Mouse (Mus musculus) intestine, embryonic 14.5 days (tissue): Measurements from ENCODE around the gene Rmi2. TPM values are rescaled to one million over a fixed set of nuclear protein-coding genes. Genes with fewer than 3 reads are reported as not detected.
A peak's percentile ranks its signal among the peaks of the same experiment; 100 is the strongest.

Source experiments
- ATAC-seq: fragments of 200-750 bp; cut with Nextera tagmentation; replicated peaks from 2 replicates; pipeline ENCODE4 v1.8.0; 2017; ENCODE audit warnings: low read depth, moderate number of reproducible peaks, moderate TSS enrichment, moderate library complexity; ENCODE audit not compliant: low FRiP score, low TSS enrichment
- DNase-seq: peaks from one replicate; pipeline ENCODE4 v3.0.0-alpha.2; 2018; ENCODE audit warnings: low spot score
- H3K27ac ChIP-seq: fragments of 300-500 bp; sonication (generic); 2 replicates; pipeline ENCODE4 v1.5.1; 2014; ENCODE audit warnings: low read depth, mild to moderate bottlenecking, control low read depth
- H3K27me3 ChIP-seq: fragments of 300-500 bp; sonication (generic); replicated peaks from 2 replicates; pipeline ENCODE4 v1.6.1; 2014; ENCODE audit warnings: low read length, control low read depth; ENCODE audit not compliant: control insufficient read depth, insufficient read depth
- H3K36me3 ChIP-seq: fragments of 300-500 bp; sonication (generic); 2 replicates; pipeline ENCODE4 v1.6.1; 2014; ENCODE audit warnings: low read length, control low read depth; ENCODE audit not compliant: control insufficient read depth, insufficient read depth
- H3K4me1 ChIP-seq: fragments of 300-500 bp; sonication (generic); replicated peaks from 2 replicates; pipeline ENCODE4 v1.6.1; 2014; ENCODE audit warnings: low read length, control low read depth, mixed read lengths; ENCODE audit not compliant: control insufficient read depth, insufficient read depth
- H3K4me2 ChIP-seq: fragments of 300-500 bp; sonication (generic); 2 replicates; pipeline ENCODE4 v1.6.1; 2014; ENCODE audit warnings: low read length
- H3K4me3 ChIP-seq: fragments of 300-500 bp; sonication (generic); 2 replicates; pipeline ENCODE4 v1.5.1; 2014; ENCODE audit warnings: low read depth, low read length, control low read depth, mixed read lengths
- H3K9ac ChIP-seq: fragments of 300-500 bp; sonication (generic); 2 replicates; pipeline ENCODE4 v1.6.1; 2014; ENCODE audit warnings: mild to moderate bottlenecking, low read length
- H3K9me3 ChIP-seq: fragments of 300-500 bp; sonication (generic); 2 replicates; pipeline ENCODE4 v1.6.1; 2016; ENCODE audit warnings: low read length, control low read depth; ENCODE audit not compliant: control insufficient read depth
- WGBS: fragments of 180-500 bp; shearing (Covaris S2); extraction: QIAGEN DNeasy Blood & Tissue Kit; methylation state at CpG from one replicate; pipeline ENCODE4 v1.1.7; 2014; 5-methylcytosine and 5-hydroxymethylcytosine counted together
- polyA plus RNA-seq: library from polyadenylated mRNA; unstranded; fragments of >200 nt; fragmentation: Nextera tagmentation; extraction: Ambion mirVana; gene quantifications from 2 replicates; pipeline ENCODE4 v1.2.1, GENCODE M21; 2014

Gene Rmi2
- 3.7 and 3.9 TPM in 2 replicates for polyA plus RNA-seq

DNA sequence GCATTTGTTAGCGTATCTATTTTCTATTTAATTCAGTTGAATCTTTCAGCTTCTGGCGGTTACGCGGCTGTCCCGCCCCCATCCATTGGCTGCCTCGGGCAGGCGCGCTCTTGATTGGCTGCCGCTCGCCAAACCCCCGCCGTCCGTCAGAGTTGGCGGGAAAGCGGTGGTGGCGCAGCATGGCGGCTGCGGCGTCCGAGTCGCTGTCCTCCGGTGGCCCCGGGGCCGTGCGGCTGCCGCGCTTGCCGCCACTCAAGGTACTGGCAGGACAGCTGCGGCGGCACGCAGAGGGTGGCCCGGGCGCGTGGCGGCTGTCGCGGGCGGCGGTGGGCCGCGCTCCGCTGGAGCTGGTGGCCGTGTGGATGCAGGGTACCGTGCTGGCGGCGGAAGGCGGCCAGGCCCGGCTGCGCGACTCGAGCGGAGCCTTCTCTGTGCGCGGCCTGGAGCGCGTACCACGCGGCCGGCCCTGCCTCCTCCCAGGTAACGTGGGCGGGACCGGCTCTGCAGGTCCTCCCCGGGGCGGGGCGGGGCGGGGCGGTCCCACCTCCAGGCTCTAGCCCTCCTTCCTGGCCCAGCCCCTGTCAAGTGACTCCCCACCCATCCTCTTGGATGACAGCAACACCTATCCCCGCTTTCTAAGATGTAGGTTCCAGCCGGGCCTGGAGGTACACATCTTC, at the start of gene Rmi2:
TSS of gene Rmi2 (plus strand) at position 149 of the 677 bp plus-strand sequence.
- Histone ChIP-seq H3K4me1 (peaks cover 18% of the 10 kb centered on the region), H3K4me3 (peak within 1 kb of the TSS; percentile 46), H3K36me3 (no peaks in the 10 kb centered on the region), H3K27ac (peak within 1 kb of the TSS; percentile 82), H3K27me3 (no peaks in the 10 kb centered on the region), H3K4me2 (peak within 1 kb of the TSS; percentile 64), H3K9ac (peak within 1 kb of the TSS; percentile 73), H3K9me3 (no peaks in the 10 kb centered on the region)
- WGBS = under 1% methylated on average over 68 of the region's 69 CpGs
- peak; percentile 96 for ATAC-seq
- peak; percentile 90 for DNase-seq

DNA sequence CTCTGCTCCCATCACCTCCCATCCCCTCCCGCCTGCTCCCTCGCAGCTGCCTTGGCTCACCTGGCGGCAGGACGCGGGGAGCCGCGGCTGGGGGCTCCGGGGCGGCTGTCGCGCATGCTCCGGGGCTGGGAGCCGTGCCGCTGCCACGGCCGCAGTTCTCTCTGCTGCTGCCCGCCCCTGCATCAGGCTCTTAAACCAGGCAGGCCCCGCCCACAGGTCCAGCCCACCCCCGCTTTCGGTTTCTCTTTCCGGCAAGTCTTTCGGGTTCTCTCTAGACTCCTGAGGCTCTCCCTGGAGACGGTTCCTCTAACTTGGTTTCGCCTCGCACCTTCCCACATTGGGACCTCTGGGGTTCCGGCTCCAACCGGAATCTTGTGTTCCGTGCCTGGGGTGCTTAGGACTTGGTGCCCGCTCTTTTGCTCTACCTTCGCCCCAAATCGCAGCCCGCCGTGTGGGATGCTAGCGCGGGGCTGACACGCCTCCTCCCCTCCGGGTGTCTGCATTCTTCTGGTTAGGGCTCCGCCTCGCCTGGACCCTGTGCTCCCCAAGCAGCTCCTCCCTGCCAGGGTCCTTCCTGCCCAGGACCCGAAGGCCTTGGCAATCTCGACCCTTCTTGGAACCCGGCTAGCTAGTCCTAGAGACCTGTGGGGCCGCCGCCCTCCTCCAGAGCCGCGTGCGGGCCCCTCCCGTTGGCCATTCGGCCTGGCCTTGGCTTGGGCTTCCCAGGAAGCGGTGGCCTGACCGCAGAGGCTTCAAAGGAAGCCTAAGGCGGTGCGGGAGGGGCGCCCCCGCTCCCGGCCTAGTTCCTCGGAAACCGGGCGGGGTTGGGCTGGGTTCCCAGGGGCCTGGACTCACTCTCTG, 49.3 kb upstream of the Rmi2 start, which contains the start of gene Socs1:
TSS of gene Socs1 (minus strand) at position 166 of the 861 bp plus-strand sequence.
- WGBS = 1% methylated on average over 57 of the region's 59 CpGs
- H3K9me3 ChIP-seq = no peaks in the 10 kb centered on the region
- H3K27ac ChIP-seq = peak within 1 kb of the TSS; percentile 98
- H3K4me3 ChIP-seq = peak within 1 kb of the TSS; percentile 57
- peak within 1 kb of the TSS; percentile 73 for H3K9ac ChIP-seq
- peaks cover 28% of the 10 kb centered on the region for H3K4me1 ChIP-seq
- peak; percentile 99 for DNase-seq
- peak; percentile 88 for ATAC-seq
- no peaks in the 10 kb centered on the region for H3K36me3 ChIP-seq
- no peaks in the 10 kb centered on the region for H3K27me3 ChIP-seq
- H3K4me2 ChIP-seq = peak within 1 kb of the TSS; percentile 99

DNA sequence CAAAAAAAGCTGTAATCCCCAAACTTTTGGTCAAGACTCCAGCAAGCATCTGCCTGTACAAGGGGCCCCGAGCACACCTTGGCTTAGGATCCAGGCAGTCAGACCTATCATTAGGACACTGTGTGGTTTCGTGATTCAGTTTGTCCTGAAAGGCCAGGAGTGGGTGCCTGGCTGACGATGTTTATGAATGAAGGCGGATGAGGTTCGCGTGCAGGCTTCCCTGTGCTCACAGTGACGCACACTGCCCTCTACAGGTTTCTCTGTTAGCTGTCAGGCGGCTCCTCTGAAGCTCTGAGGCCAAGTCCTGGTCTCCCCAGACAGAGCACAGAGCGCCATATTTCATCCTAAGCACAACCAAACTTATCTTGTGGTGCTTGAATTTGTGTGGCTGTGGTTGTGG, 48.6 kb upstream of the Rmi2 start:
- Histone ChIP-seq H3K9me3 (no peaks in the 10 kb centered on the region), H3K27me3 (no peaks in the 10 kb centered on the region), H3K36me3 (no peaks in the 10 kb centered on the region), H3K9ac (peak overlapping the region; percentile 73), H3K4me2 (peak overlapping the region; percentile 99), H3K27ac (peak overlapping the region; percentile 98), H3K4me3 (peak overlapping the region; percentile 57), H3K4me1 (peaks cover 24% of the 10 kb centered on the region)
- 2% methylated on average over 9 of the region's 9 CpGs for WGBS
- DNase-seq (peak; percentile 90), ATAC-seq (peak; percentile 20)

DNA sequence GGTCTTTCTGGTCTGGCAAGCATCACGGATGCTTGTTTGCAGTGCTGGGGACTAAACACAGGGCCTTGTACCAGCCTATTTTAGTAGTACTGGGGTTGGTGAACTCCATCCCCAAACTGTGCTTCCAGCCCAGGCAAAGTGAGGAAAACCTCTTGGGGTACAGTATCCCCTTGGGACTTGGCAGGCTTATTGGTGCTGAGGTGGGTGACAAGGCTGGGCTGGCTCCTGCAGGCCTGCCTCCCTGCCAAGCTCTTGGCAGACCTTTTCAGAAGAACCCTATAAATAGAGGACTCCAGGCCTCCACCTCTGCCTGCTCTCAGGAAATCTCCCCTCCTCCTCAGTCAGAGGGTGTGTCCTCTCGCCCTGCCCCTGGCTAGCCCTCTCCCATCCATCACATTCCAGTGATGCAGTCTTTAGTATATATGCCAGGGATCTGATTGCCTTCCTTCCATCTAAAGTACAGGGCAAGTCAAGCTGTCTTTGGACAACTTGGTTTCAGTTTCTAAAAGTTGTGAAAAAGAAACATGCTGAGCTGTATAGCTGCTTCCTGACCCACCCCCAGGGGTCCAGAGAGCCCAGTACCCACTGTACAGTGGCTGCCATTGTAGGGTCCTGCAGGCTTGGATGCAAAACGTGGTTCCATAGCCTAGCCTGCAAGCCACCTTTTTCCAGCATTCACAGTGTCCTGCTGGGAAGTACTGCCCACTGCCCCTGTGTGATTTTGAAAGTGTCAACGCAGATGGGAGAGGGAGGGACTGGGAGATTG, 47.9 kb upstream of the Rmi2 start:
- 55% methylated on average over 4 of the region's 4 CpGs for WGBS
- Histone ChIP-seq H3K27ac (no peak overlapping the region), H3K4me3 (no peak overlapping the region), H3K9ac (no peak overlapping the region), H3K4me2 (peak overlapping the region; percentile 99; the same call in 1 of the 2 replicates), H3K27me3 (no peaks in the 10 kb centered on the region), H3K4me1 (peaks cover 22% of the 10 kb centered on the region), H3K9me3 (no peaks in the 10 kb centered on the region), H3K36me3 (no peaks in the 10 kb centered on the region)
- DNase-seq (no peak), ATAC-seq (no peak)

DNA sequence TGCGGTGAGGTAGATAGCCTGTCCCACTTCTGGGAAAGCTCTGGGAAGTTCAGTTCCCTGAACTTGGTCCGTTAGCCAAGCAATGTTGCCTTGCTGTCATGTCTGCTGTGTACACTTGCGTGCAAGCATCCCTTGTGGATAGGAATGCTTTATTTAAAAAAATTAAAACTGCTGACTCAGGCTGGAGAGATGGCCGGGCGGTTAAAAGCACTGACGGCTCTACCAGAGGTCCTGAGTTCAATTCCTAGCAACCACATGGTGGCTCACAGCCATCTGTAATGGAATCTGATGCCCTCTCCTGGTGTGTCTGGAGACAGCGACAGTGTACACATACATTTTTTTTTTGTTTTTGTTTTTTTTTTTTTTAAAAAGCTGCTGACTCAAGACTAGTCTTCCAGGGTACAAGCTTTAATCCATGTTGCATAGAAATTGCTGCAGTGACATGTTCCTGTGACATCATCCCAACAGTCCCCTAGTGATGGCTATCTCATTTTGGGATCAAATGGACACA, 47.3 kb upstream of the Rmi2 start:
- H3K4me1 ChIP-seq = peaks cover 16% of the 10 kb centered on the region; the same call in 1 of the 2 replicates
- no peaks in the 10 kb centered on the region for H3K36me3 ChIP-seq
- H3K27ac ChIP-seq = no peak overlapping the region
- H3K9ac ChIP-seq = no peak overlapping the region
- ATAC-seq (no peak), DNase-seq (no peak)
- 80% methylated on average over 7 of the region's 7 CpGs for WGBS
- H3K4me2 ChIP-seq = no peak overlapping the region
- H3K9me3 ChIP-seq = no peaks in the 10 kb centered on the region
- H3K4me3 ChIP-seq = no peak overlapping the region
- no peaks in the 10 kb centered on the region for H3K27me3 ChIP-seq

DNA sequence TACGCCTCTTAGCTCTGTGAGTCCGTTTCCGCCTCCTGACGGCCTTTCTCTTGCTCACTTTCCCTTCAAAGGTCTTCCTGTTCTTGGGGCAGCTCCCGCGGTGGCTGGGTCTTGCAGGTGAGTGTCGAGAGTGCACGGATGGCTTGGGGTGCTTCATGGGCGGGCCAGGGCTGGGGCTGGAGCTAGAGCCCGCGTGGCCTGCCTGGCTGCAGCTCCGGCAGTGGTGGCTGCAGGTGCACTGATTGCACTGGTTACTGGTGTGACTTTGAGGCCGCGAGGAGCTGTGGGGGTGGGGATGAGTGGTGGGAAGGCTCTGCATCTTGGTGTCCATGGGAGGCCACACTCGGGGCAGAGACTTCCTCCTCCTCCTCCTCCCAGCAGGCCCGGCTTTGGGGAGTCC, 46.6 kb upstream of the Rmi2 start, which contains the start of gene Tnp2:
TSS of gene Tnp2 (minus strand) at position 390 of the 400 bp plus-strand sequence.
- Histone ChIP-seq H3K27me3 (no peaks in the 10 kb centered on the region), H3K36me3 (no peaks in the 10 kb centered on the region), H3K27ac (no peak within 1 kb of the TSS), H3K4me1 (peaks cover 9% of the 10 kb centered on the region; the same call in 1 of the 2 replicates), H3K9ac (no peak within 1 kb of the TSS), H3K9me3 (no peaks in the 10 kb centered on the region), H3K4me2 (no peak within 1 kb of the TSS), H3K4me3 (no peak within 1 kb of the TSS)
- DNase-seq (no peak), ATAC-seq (no peak)
- 47% methylated on average over 16 of the region's 16 CpGs for whole genome bisulfite sequencing

DNA sequence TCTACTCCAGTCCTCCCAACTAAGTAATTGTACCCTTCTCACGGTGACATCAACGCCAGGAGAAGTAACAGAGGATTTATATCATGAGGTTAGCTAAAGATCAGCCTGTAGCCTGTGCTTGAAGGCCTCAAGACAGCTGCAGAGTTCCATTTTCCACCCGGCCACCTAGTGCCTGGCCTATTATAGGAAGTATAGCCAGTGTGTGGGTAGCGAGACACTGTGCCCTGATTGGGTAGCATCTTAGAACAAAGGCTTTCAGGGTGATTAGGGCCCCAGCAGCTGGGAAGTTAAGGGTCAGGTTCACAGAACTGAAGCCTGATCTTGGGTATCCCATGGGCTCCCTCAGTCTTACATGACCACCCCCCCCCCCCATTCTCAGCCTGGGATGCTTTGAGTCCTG, 46.0 kb upstream of the Rmi2 start:
- Histone ChIP-seq H3K4me1 (peaks cover 5% of the 10 kb centered on the region; the same call in 1 of the 2 replicates), H3K4me3 (no peak overlapping the region), H3K36me3 (no peaks in the 10 kb centered on the region), H3K9me3 (no peaks in the 10 kb centered on the region), H3K9ac (no peak overlapping the region), H3K4me2 (no peak overlapping the region), H3K27me3 (no peaks in the 10 kb centered on the region), H3K27ac (no peak overlapping the region)
- DNase-seq (no peak), ATAC-seq (no peak)
- WGBS = 69% methylated on average over 4 of the region's 4 CpGs

DNA sequence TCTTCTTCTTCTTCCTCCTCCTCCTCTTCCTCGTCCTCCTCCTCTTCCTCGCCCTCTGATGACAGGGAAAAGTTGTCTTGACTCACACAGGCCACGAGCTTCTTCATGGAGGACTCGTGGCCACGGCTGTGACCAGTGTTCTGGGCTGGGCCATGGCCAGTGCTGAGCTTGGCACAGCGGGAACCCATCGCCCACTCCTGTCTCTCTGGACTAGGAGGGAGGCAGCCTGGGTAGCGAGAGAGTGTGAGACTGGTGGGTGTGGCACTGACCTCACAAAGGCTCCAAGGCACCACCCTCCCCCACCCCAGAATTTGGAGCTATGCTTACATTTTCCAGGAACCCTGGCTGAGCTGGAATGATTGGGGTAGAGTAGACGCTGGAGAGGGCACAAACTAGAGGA, 44.2 kb upstream of the Rmi2 start, which contains the start of gene Prm3:
TSS of gene Prm3 (minus strand) at position 213 of the 400 bp plus-strand sequence.
- no peak within 1 kb of the TSS for H3K27ac ChIP-seq
- ATAC-seq = no peak
- DNase-seq = no peak
- H3K4me3 ChIP-seq = no peak within 1 kb of the TSS
- H3K4me1 ChIP-seq = peaks cover 4% of the 10 kb centered on the region; the same call in 1 of the 2 replicates
- no peak within 1 kb of the TSS for H3K4me2 ChIP-seq
- H3K9ac ChIP-seq = no peak within 1 kb of the TSS
- no peaks in the 10 kb centered on the region for H3K9me3 ChIP-seq
- WGBS = 77% methylated on average over 9 of the region's 9 CpGs
- H3K36me3 ChIP-seq = no peaks in the 10 kb centered on the region
- peaks cover 7% of the 10 kb centered on the region for H3K27me3 ChIP-seq
